Mouse (Mus musculus) embryo, embryonic 10.5 days (tissue): ENCODE measurements around the gene Dab2ip.

ENCODE experiments used
- DNase-seq: peaks from one replicate; pipeline ENCODE4 v3.0.0-alpha.2; 2015; ENCODE audit warnings: low spot score

Gene Dab2ip

DNA sequence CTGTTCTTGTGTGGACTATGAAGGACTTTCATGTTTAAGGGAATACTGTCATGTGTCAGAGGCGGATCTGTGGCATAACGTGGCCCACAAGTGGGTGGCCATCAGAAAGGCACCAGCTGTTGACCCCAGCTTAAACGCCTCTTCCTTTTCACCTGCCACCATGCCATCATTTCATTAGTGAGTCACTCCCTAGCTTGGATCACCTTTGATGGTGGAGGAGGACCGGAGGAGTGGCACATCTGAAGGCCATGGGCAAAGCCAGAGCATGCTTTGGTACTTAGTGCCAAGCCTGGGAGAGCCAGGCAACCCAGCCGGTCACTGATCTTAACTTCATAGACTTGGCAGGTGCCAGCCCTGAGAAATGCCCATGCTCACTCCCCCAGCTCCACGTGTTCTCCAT, 96.7 kb downstream of the Dab2ip start:
- DNase-seq: no peak

- no peak for DNase-seq
Observed at GRCm38 (mm10) chr2:35655996-35656395, 97.9 kb downstream of the Dab2ip start.

- DNase-seq: no peak
Observed at GRCm38 (mm10) chr2:35658311-35658710, 100.2 kb downstream of the Dab2ip start.

- no peak for DNase-seq
Observed at GRCm38 (mm10) chr2:35659578-35660194, 101.6 kb downstream of the Dab2ip start.

DNA sequence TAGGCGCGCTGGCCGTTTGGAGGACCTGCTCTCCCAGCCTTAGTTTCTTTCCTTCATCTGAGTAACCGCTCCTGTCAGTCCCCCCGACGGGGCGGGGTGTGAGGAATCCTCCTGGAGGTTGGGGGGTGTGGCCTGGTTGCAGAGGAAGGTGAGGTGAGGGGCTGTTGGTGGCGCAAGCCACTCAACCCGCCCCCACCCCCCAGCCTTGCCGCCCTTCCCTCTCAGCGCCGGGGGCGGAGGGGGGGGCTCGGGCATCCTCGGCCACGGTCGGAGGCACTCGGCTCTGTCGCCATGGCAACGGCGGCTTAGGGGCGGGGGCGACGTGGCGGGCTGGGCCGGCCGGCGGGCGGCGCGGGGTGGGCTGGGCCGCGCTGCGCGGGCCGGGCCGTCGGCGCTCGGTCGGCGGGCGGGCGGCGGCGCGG, 102.9 kb downstream of the Dab2ip start:
- peak; percentile 89 for DNase-seq

DNA sequence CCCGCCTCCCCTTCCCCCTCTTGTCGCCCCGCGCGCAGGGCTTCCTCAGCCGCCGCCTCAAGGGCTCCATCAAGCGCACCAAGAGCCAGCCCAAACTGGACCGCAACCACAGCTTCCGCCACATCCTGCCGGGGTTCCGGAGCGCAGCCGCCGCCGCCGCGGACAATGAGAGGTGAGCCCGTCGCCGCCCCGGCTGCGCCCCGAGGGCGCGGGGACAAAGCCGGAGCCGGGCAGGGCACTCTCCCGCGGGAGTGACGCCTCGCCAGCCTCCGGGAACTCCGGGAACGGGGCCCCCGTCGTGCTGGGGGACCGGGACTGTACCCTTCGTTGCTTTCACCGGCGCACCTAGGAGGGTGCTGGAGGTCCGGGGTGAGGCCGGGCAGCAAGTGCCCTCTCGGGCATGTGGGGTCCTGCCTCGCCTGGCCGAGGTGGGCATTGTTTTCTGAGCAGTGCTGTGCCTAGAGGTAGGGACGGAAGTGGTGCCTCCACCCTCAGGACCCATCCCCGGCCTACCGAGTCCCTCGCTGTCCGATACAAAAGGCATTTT, 103.5 kb downstream of the Dab2ip start:
- DNase-seq: peak; percentile 60

- peak; percentile 67 for DNase-seq
Observed at GRCm38 (mm10) chr2:35662001-35662491, 104.0 kb downstream of the Dab2ip start.

GRCm38 (mm10) chr2:35662738-35663550, 104.9 kb downstream of the Dab2ip start:
- DNase-seq: peak; percentile 56

GRCm38 (mm10) chr2:35667746-35668145, 109.7 kb downstream of the Dab2ip start:
- no peak for DNase-seq

GRCm38 (mm10) chr2:35669217-35669616, 111.2 kb downstream of the Dab2ip start:
- DNase-seq: no peak

GRCm38 (mm10) chr2:35669748-35670147, 111.7 kb downstream of the Dab2ip start:
- DNase-seq: no peak

GRCm38 (mm10) chr2:35670300-35670699, 112.2 kb downstream of the Dab2ip start:
- DNase-seq: no peak

DNA sequence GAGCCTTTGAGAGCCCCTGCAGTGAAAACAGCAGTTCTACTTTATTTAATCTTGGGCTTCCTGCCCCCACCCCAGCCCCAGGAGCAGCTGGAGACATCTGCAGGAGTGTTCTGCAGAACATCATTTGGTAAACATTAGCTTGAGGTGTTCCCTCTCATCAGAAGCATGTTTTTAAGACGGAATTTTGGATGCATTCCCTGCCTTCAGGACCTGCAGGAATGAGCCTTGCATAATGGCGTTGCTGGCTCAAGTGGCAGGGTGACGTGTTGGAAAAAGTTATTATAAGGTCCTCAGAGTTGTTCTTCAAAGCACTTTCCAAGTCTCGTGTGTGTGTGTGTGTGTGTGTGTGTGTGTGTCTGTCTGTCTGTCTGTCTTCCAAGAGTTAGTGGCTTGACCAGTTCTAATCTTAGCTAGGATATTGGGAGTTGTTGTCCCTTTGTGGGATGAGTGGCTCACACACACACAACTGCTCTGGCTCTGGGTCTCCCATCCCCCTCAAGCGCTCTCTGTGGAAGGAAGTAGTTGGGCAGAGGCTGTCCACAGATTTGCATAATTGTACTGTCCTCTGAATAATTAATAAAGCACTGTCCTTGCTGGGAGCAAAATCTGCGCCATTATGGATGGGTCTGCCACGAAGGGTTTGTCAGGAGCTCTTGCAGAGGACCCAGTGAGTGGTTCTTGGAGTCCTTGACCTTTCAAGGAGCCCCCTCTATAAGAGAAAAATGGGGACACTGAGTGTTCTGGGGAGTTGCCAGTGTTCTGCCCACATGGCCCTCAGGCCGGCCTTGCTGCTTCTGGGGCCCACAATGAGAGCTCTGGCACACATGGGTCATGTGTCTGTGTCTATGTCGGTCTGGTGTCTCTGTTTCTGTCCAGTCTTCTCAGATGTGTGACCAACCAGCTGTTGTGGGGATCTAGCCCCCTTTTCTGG, 114.2 kb downstream of the Dab2ip start:
- no peak for DNase-seq

GRCm38 (mm10) chr2:35673181-35673580, 115.1 kb downstream of the Dab2ip start:
- DNase-seq: no peak

- DNase-seq: no peak
Observed at GRCm38 (mm10) chr2:35673986-35674385, 115.9 kb downstream of the Dab2ip start.

- DNase-seq: no peak
Observed at GRCm38 (mm10) chr2:35674431-35674830, 116.4 kb downstream of the Dab2ip start.

- DNase-seq: no peak
Observed at GRCm38 (mm10) chr2:35676075-35676665, 118.1 kb downstream of the Dab2ip start.

- DNase-seq: peak; percentile 58
Observed at GRCm38 (mm10) chr2:35677855-35678254, 119.8 kb downstream of the Dab2ip start.

DNA sequence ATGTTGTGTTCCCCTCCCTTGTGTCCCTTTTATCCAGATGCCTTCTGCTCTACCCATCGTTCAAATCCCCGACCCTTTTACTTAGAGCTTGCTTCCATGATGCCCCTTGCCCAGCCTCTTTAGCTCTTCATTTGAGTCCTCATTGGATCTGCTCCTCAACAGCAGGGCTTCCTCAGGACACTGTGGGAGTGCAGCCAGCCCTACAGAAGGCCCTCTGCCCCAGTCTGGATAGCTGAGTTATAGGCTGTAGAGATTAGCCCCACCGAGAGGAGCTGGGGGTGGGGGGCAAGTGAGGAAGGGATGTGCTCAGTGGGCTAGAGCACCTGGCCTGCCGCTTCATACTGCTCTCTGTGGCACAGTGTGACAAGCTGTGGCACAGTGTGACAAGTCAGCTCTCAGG, 120.4 kb downstream of the Dab2ip start:
- no peak for DNase-seq

GRCm38 (mm10) chr2:35679812-35680672, 122.0 kb downstream of the Dab2ip start:
- DNase-seq: peak; percentile 33

DNA sequence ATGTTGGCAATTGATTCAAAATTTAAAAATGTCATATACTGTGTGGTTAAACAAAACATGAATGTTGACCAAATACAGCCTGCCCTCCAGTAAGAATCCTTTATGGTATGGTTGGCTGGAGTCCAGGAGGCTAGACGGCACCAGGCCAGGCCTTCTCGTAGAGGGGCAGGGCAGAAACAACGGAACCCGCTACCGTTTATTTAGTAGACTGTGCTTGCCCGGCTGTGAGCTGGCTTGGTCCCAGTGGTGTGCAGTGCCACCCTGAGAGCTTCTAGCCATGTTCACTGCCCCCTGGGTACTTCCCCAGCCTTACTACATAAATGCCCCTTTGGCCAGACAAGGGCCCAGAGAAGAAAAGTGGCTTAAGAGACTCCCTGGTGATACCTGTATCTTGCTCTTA, 122.8 kb downstream of the Dab2ip start:
- DNase-seq: no peak
